Mouse (Mus musculus): Measurements from ENCODE around the gene Prokr2. TPM values are rescaled to one million over a fixed set of nuclear protein-coding genes. Genes with fewer than 3 reads are reported as not detected.

Prokr2 gene
- polyA plus RNA-seq, 1 experiment from 2014 or later = 0.02 TPM

- ATAC-seq (no peak), DNase-seq (no peak)
- Histone ChIP-seq H3K4me3 (ENCODE audit: low read depth, low read length) (no peak overlapping the region), H3K4me1 (ENCODE audit: insufficient read depth) (no peaks in the 10 kb centered on the region), H3K27ac (ENCODE audit: low read depth) (no peak overlapping the region), H3K27me3 (ENCODE audit: insufficient read depth, low read length) (no peaks in the 10 kb centered on the region), H3K4me2 (ENCODE audit: low read depth, low read length) (no peak overlapping the region), H3K9me3 (ENCODE audit: low read length) (no peaks in the 10 kb centered on the region), H3K36me3 (replicated peaks; ENCODE audit: insufficient read depth, low read length) (no peaks in the 10 kb centered on the region), H3K9ac (replicated peaks) (no peak overlapping the region)
- TF ChIP-seq EP300 (IDR thresholded peaks at IDR 0.05; ENCODE audit: low read depth) = no peak
- TF ChIP-seq CTCF (IDR thresholded peaks at IDR 0.05; ENCODE audit: low read depth) = no peak
- WGBS (ENCODE audit: insufficient replicate concordance) = 77% methylated on average over 4 of the region's 4 CpGs
Observed at GRCm38 (mm10) chr2:132410126-132410525, 24.9 kb upstream of the Prokr2 start.

GRCm38 (mm10) chr2:132398136-132398535 lies 12.9 kb upstream of the Prokr2 start:
- H3K27ac ChIP-seq (ENCODE audit: low read depth) = no peak overlapping the region
- no peaks in the 10 kb centered on the region for H3K36me3 ChIP-seq (replicated peaks; ENCODE audit: insufficient read depth, low read length)
- H3K27me3 ChIP-seq (ENCODE audit: insufficient read depth, low read length) = no peaks in the 10 kb centered on the region
- ATAC-seq = no peak
- no peaks in the 10 kb centered on the region for H3K4me1 ChIP-seq (ENCODE audit: insufficient read depth)
- H3K9me3 ChIP-seq (ENCODE audit: low read length) = peaks cover 15% of the 10 kb centered on the region
- no peak overlapping the region for H3K4me2 ChIP-seq (ENCODE audit: low read depth, low read length)
- no peak overlapping the region for H3K9ac ChIP-seq (replicated peaks)
- TF ChIP-seq CTCF (IDR thresholded peaks at IDR 0.05; ENCODE audit: low read depth) (no peak), EP300 (IDR thresholded peaks at IDR 0.05; ENCODE audit: low read depth) (no peak)
- no peak overlapping the region for H3K4me3 ChIP-seq (ENCODE audit: low read depth, low read length)
- 75% methylated on average over 8 of the region's 8 CpGs for WGBS (ENCODE audit: insufficient replicate concordance)
- no peak for DNase-seq

- WGBS (ENCODE audit: insufficient replicate concordance) = 53% methylated on average over 1 of the region's 1 CpGs
- H3K9ac ChIP-seq (replicated peaks) = no peak overlapping the region
- ATAC-seq = no peak
Observed at GRCm38 (mm10) chr2:132395753-132396152, 10.5 kb upstream of the Prokr2 start.

GRCm38 (mm10) chr2:132390607-132391160 lies 5.4 kb upstream of the Prokr2 start:
- no peak for DNase-seq
- no peak for ATAC-seq
- Histone ChIP-seq H3K4me1 (ENCODE audit: insufficient read depth) (no peaks in the 10 kb centered on the region), H3K9ac (replicated peaks) (no peak overlapping the region), H3K4me2 (ENCODE audit: low read depth, low read length) (no peak overlapping the region), H3K9me3 (ENCODE audit: low read length) (no peaks in the 10 kb centered on the region), H3K27ac (ENCODE audit: low read depth) (no peak overlapping the region), H3K36me3 (replicated peaks; ENCODE audit: insufficient read depth, low read length) (no peaks in the 10 kb centered on the region), H3K4me3 (ENCODE audit: low read depth, low read length) (no peak overlapping the region), H3K27me3 (ENCODE audit: insufficient read depth, low read length) (0 out of 2 replicates have a peak, but pooled peaks cover 4% of the 10 kb centered on the region)
- TF ChIP-seq CTCF (IDR thresholded peaks at IDR 0.05; ENCODE audit: low read depth) (no peak), EP300 (IDR thresholded peaks at IDR 0.05; ENCODE audit: low read depth) (no peak)
- 78% methylated on average over 8 of the region's 8 CpGs for WGBS (ENCODE audit: insufficient replicate concordance)

More at GRCm38 (mm10) chr2:132395753-132396152, 10.5 kb upstream of the Prokr2 start:
- Histone ChIP-seq H3K4me1 (ENCODE audit: insufficient read depth) (no peaks in the 10 kb centered on the region), H3K4me3 (ENCODE audit: low read depth, low read length) (no peak overlapping the region), H3K36me3 (replicated peaks; ENCODE audit: insufficient read depth, low read length) (no peaks in the 10 kb centered on the region), H3K4me2 (ENCODE audit: low read depth, low read length) (no peak overlapping the region), H3K27ac (ENCODE audit: low read depth) (no peak overlapping the region), H3K9me3 (ENCODE audit: low read length) (peaks cover 15% of the 10 kb centered on the region), H3K27me3 (ENCODE audit: insufficient read depth, low read length) (no peaks in the 10 kb centered on the region)
- DNase-seq = no peak
- no peak for TF ChIP-seq CTCF (IDR thresholded peaks at IDR 0.05; ENCODE audit: low read depth)
- TF ChIP-seq EP300 (IDR thresholded peaks at IDR 0.05; ENCODE audit: low read depth) = no peak

- ATAC-seq (no peak), DNase-seq (peak; percentile 31)
- Histone ChIP-seq H3K4me1 (ENCODE audit: insufficient read depth) (peaks cover 6% of the 10 kb centered on the region; the same call in 1 of the 2 replicates), H3K9ac (replicated peaks) (no peak overlapping the region), H3K9me3 (ENCODE audit: low read length) (no peaks in the 10 kb centered on the region), H3K36me3 (replicated peaks; ENCODE audit: insufficient read depth, low read length) (no peaks in the 10 kb centered on the region), H3K4me3 (ENCODE audit: low read depth, low read length) (no peak overlapping the region), H3K27ac (ENCODE audit: low read depth) (no peak overlapping the region), H3K4me2 (ENCODE audit: low read depth, low read length) (no peak overlapping the region), H3K27me3 (ENCODE audit: insufficient read depth, low read length) (peaks cover 15% of the 10 kb centered on the region)
- 21% methylated on average over 7 of the region's 7 CpGs for WGBS (ENCODE audit: insufficient replicate concordance)
- no peak for TF ChIP-seq EP300 (IDR thresholded peaks at IDR 0.05; ENCODE audit: low read depth)
- TF ChIP-seq CTCF (IDR thresholded peaks at IDR 0.05; ENCODE audit: low read depth) = peak; percentile 65
Observed at GRCm38 (mm10) chr2:132389562-132389961, 4.3 kb upstream of the Prokr2 start.

- no peak for DNase-seq
- 1% methylated on average over 31 of the region's 31 CpGs for WGBS (ENCODE audit: insufficient replicate concordance)
- TF ChIP-seq CTCF (IDR thresholded peaks at IDR 0.05; ENCODE audit: low read depth) (no peak), EP300 (IDR thresholded peaks at IDR 0.05; ENCODE audit: low read depth) (no peak)
- Histone ChIP-seq H3K27me3 (ENCODE audit: insufficient read depth, low read length) (peaks cover 26% of the 10 kb centered on the region), H3K4me3 (ENCODE audit: low read depth, low read length) (peak overlapping the region; percentile 32), H3K27ac (ENCODE audit: low read depth) (no peak overlapping the region), H3K4me2 (ENCODE audit: low read depth, low read length) (peak overlapping the region; percentile 77), H3K4me1 (ENCODE audit: insufficient read depth) (peaks cover 8% of the 10 kb centered on the region; the same call in 1 of the 2 replicates), H3K36me3 (replicated peaks; ENCODE audit: insufficient read depth, low read length) (no peaks in the 10 kb centered on the region), H3K9ac (replicated peaks) (peak overlapping the region; percentile 21; the same call in 1 of the 2 replicates), H3K9me3 (ENCODE audit: low read length) (no peaks in the 10 kb centered on the region)
- no peak for ATAC-seq
Observed at GRCm38 (mm10) chr2:132384511-132385193, 595 bp downstream of the Prokr2 start.
